Mouse (Mus musculus) ES-E14 (cell line): Measurements from ENCODE around the gene Ptges. TPM values are rescaled to one million over a fixed set of nuclear protein-coding genes. Genes with fewer than 3 reads are reported as not detected.

Experiments used
- DNase-seq: peaks from one replicate; pipeline ENCODE4 v3.0.0-alpha.2; 2013; ENCODE audit warnings: low read depth, low spot score
- H3K27ac ChIP-seq: 2 replicates; pipeline ENCODE4 v1.5.1; 2012; ENCODE audit warnings: low read depth, mild to moderate bottlenecking, low read length, moderate library complexity, mixed read lengths; ENCODE audit not compliant: poor library complexity, insufficient read depth, severe bottlenecking
- H3K36me3 ChIP-seq: 2 replicates; pipeline ENCODE4 v1.6.1; 2012; ENCODE audit warnings: mild to moderate bottlenecking, low read length, moderate library complexity, mixed read lengths; ENCODE audit not compliant: control insufficient read depth, poor library complexity, insufficient read depth, severe bottlenecking
- H3K4me1 ChIP-seq, 2 experiments: fragments of 150-350 bp in 1 of 2; sonication (generic) in 1 of 2; 2 replicates each; pipeline ENCODE4 v1.6.1; 2012; ENCODE audit warnings: low read length in 2 of 2, mild to moderate bottlenecking in 1 of 2, mixed read lengths in 1 of 2; ENCODE audit not compliant: control insufficient read depth in 2 of 2, insufficient read depth in 2 of 2, poor library complexity in 1 of 2
- H3K4me3 ChIP-seq, 2 experiments: fragments of 150-350 bp in 1 of 2; sonication (generic) in 1 of 2; 2 replicates each; pipeline ENCODE4 v1.5.1; 2012; ENCODE audit warnings: low read length in 2 of 2, low read depth in 1 of 2, mild to moderate bottlenecking in 1 of 2, mixed read lengths in 1 of 2; ENCODE audit not compliant: insufficient read depth in 1 of 2, poor library complexity in 1 of 2, severe bottlenecking in 1 of 2
- H3K9ac ChIP-seq: 2 replicates; pipeline ENCODE4 v1.6.1; 2012; ENCODE audit warnings: low read depth, mild to moderate bottlenecking, low read length, mixed read lengths; ENCODE audit not compliant: poor library complexity, insufficient read depth, severe bottlenecking
- H3K9me3 ChIP-seq: fragments of 150-350 bp; sonication (generic); 2 replicates; pipeline ENCODE4 v1.6.1; 2012; ENCODE audit warnings: low read depth, mild to moderate bottlenecking, low read length; ENCODE audit not compliant: control insufficient read depth, insufficient read depth
- CHD2 ChIP-seq: IDR thresholded peaks from 2 replicates; pipeline ENCODE4 v1.6.1; 2014; ENCODE audit warnings: mild to moderate bottlenecking, low read depth, low read length, inconsistent platforms
- HCFC1 ChIP-seq: IDR thresholded peaks from 2 replicates; pipeline ENCODE4 v1.6.1; 2012; ENCODE audit warnings: low read length, inconsistent platforms, borderline replicate concordance; ENCODE audit not compliant: insufficient read depth
- MAFK ChIP-seq: IDR thresholded peaks from 2 replicates; pipeline ENCODE4 v1.6.1; 2014; ENCODE audit warnings: mild to moderate bottlenecking, low read depth, low read length, inconsistent platforms; ENCODE audit not compliant: insufficient read depth
- ZC3H11A ChIP-seq: IDR thresholded peaks from 2 replicates; pipeline ENCODE4 v1.6.1; 2012; ENCODE audit warnings: low read depth, mild to moderate bottlenecking, inconsistent platforms, low read length, borderline replicate concordance
- ZNF384 ChIP-seq: IDR thresholded peaks from 2 replicates; pipeline ENCODE4 v1.6.1; 2012; ENCODE audit warnings: low read depth, low read length, inconsistent platforms
- in situ Hi-C, 2 experiments: fragments of 600-800 bp; cut with MboI; formaldehyde crosslinking; loops; one replicate each; pipeline ENCODE4 v1.15.1; 2025; ENCODE audit warnings: low sequenced_read_pairs in 2 of 2, inconsistent platforms in 1 of 2; ENCODE audit not compliant: unreplicated experiment in 2 of 2
- total RNA-seq: library from RNA; depleted of rRNA; stranded (reverse); fragments of 300-350 nt; gene quantifications from 2 replicates; pipeline ENCODE4 v1.2.3, GENCODE M21; 2012

Gene Ptges
- total RNA-seq, 1 experiment = 30.3 TPM

- no peak for DNase-seq
- Histone ChIP-seq H3K9me3 (no peaks in the 10 kb centered on the region), H3K9ac (peak overlapping the region; percentile 67; the same call in 1 of the 2 replicates), H3K4me3 (no peak overlapping the region), H3K36me3 (no peaks in the 10 kb centered on the region), H3K4me1 (peaks cover 6 to 31% of the 10 kb centered on the region in 2 experiments), H3K27ac (peak overlapping the region; percentile 86)
- in situ Hi-C loops = no loop called here
- TF ChIP-seq ZC3H11A (no peak), CHD2 (no peak), ZNF384 (no peak)
Observed at GRCm38 (mm10) chr2:30927151-30927781, 2.4 kb downstream of the Ptges start.

- in situ Hi-C loops = no loop called here
- H3K27ac ChIP-seq = peak overlapping the region; percentile 86
- H3K9me3 ChIP-seq = no peaks in the 10 kb centered on the region
- peaks cover 6 to 29% of the 10 kb centered on the region in 2 experiments for H3K4me1 ChIP-seq
- no peak overlapping the region for H3K4me3 ChIP-seq
- H3K36me3 ChIP-seq = no peaks in the 10 kb centered on the region
- H3K9ac ChIP-seq = 0 out of 2 replicates have a peak overlapping the region, but pooled peaks have one; percentile 67
- TF ChIP-seq ZNF384 = no peak
- TF ChIP-seq ZC3H11A = no peak
- DNase-seq = no peak
Observed at GRCm38 (mm10) chr2:30926381-30926780, 3.3 kb downstream of the Ptges start.

- in situ Hi-C loops = no loop called here
- TF ChIP-seq MAFK (no peak), CHD2 (no peak), ZC3H11A (no peak), ZNF384 (no peak), HCFC1 (no peak)
- H3K4me1 ChIP-seq = peaks cover 6 to 29% of the 10 kb centered on the region in 2 experiments
- no peak overlapping the region for H3K9ac ChIP-seq
- H3K4me3 ChIP-seq = no peak overlapping the region
- no peak for DNase-seq
- H3K36me3 ChIP-seq = no peaks in the 10 kb centered on the region
- no peak overlapping the region for H3K27ac ChIP-seq
- no peaks in the 10 kb centered on the region for H3K9me3 ChIP-seq
Observed at GRCm38 (mm10) chr2:30925181-30925580, 4.5 kb downstream of the Ptges start.

GRCm38 (mm10) chr2:30923099-30923498 is 6.6 kb downstream of the Ptges start:
- TF ChIP-seq ZNF384 = no peak
- TF ChIP-seq CHD2 = no peak
- TF ChIP-seq ZC3H11A = no peak
- no peak for TF ChIP-seq HCFC1
- TF ChIP-seq MAFK = no peak
- Histone ChIP-seq H3K9ac (no peak overlapping the region), H3K27ac (no peak overlapping the region), H3K4me3 (no peak overlapping the region), H3K9me3 (no peaks in the 10 kb centered on the region), H3K4me1 (peaks cover 7 to 28% of the 10 kb centered on the region in 2 experiments), H3K36me3 (no peaks in the 10 kb centered on the region)
- in situ Hi-C loops = no loop called here
- no peak for DNase-seq

- no peak overlapping the region for H3K27ac ChIP-seq
Observed at GRCm38 (mm10) chr2:30920216-30920615, 9.4 kb downstream of the Ptges start.

More at GRCm38 (mm10) chr2:30920216-30920615, 9.4 kb downstream of the Ptges start:
- in situ Hi-C loops = no loop called here
- Histone ChIP-seq H3K4me3 (no peak overlapping the region), H3K9ac (no peak overlapping the region), H3K9me3 (no peaks in the 10 kb centered on the region), H3K4me1 (peaks cover 4 to 12% of the 10 kb centered on the region in 2 experiments; a peak in 3 of 4 replicates), H3K36me3 (no peaks in the 10 kb centered on the region)
- no peak for TF ChIP-seq CHD2
- no peak for TF ChIP-seq ZNF384
- no peak for TF ChIP-seq MAFK
- TF ChIP-seq ZC3H11A = no peak
- TF ChIP-seq HCFC1 = no peak
- DNase-seq = no peak
